In genomic region chr10:128379260-128379659, GRCm38 (mm10) we compare ENCODE assay signal across 17 mouse cellular contexts. TPM values are rescaled to one million over a fixed set of nuclear protein-coding genes. Genes with fewer than 3 reads are reported as not detected.
DNase-seq lines count a peak whose midpoint lies in the region; ATAC-seq and TF ChIP-seq lines count a peak whose summit lies in the region.
"Had no signal": no experiment of that assay in that cellular context is flagged by ENCODE, and none has a peak within 500 bp of the region (broad histone marks: within the 10 kb centered on the region; RNA-seq: fewer than 3 reads in every experiment).

No protein-coding gene starts in this region.

- no peak overlapping the region for H3K4me2 ChIP-seq in intestine, embryonic 15.5 days (replicated peaks)
- H3K4me2 ChIP-seq in intestine, embryonic 16.5 days (ENCODE audit: low read depth, low read length), result no peak overlapping the region
- H3K4me2 ChIP-seq in stomach, embryonic 16.5 days (ENCODE audit: low read depth, low read length), result no peak overlapping the region
- H3K4me2 ChIP-seq in stomach, postnatal 0 days (replicated peaks; ENCODE audit: low read depth), result no peak overlapping the region
- H3K4me2 ChIP-seq: liver, embryonic 11.5 days; stomach, embryonic 15.5 days had no signal

- 94% methylated on average over 7 of the region's 7 CpGs for WGBS in intestine, embryonic 15.5 days
- 93% methylated on average over 7 of the region's 7 CpGs for WGBS in intestine, embryonic 16.5 days
- WGBS in stomach, embryonic 16.5 days, result 95% methylated on average over 7 of the region's 7 CpGs
- 93% methylated on average over 7 of the region's 7 CpGs for WGBS in stomach, postnatal 0 days

- no peak for TF ChIP-seq CTCF in stomach, postnatal 0 days (IDR thresholded peaks at IDR 0.05; ENCODE audit: low read depth)
- no peak for TF ChIP-seq CTCF in gastrocnemius, adult 2 months (IDR thresholded peaks at IDR 0.05)

- ATAC-seq in intestine, embryonic 15.5 days, result no peak
- no peak for ATAC-seq in intestine, embryonic 16.5 days
- no peak for ATAC-seq in stomach, embryonic 16.5 days (ENCODE audit: insufficient read depth, low FRiP score)
- ATAC-seq in stomach, postnatal 0 days (ENCODE audit: low FRiP score, low TSS enrichment), result no peak

- no peaks in the 10 kb centered on the region for H3K9me3 ChIP-seq in intestine, embryonic 15.5 days
- no peaks in the 10 kb centered on the region for H3K9me3 ChIP-seq in intestine, embryonic 16.5 days (ENCODE audit: control insufficient read depth, low read length)
- no peaks in the 10 kb centered on the region for H3K9me3 ChIP-seq in stomach, embryonic 16.5 days (replicated peaks; ENCODE audit: control insufficient read depth, low read length)
- no peaks in the 10 kb centered on the region for H3K9me3 ChIP-seq in stomach, postnatal 0 days (ENCODE audit: control insufficient read depth, low read length)
- H3K9me3 ChIP-seq: stomach, embryonic 15.5 days had no signal

- no peak for TF ChIP-seq EP300 in stomach, postnatal 0 days (optimal IDR thresholded peaks at IDR 0.05)

- DNase-seq in stomach, postnatal 0 days (ENCODE audit: low spot score), result no peak
- peak; percentile 84 for DNase-seq in gastrocnemius, adult 2 months
- DNase-seq in urinary bladder, postnatal 36 days (ENCODE audit: low spot score in 2 of 2), result no peak
- DNase-seq in adrenal gland, postnatal 25 days, result no peak
- DNase-seq: adrenal gland, adult 8-10 months; cerebellum, adult 11 months; heart, postnatal 10 days; lung, postnatal 14 days; right cerebral cortex, postnatal 4 days had no signal

- intact Hi-C loops in gastrocnemius, adult 2 months (cut with DNase I), result loop anchor here (5.0 to 10.0 kb wide), 2 partner anchors 42 to 166 kb away; partner anchors contain the start of genes Cs, Rpl41 and Zc3h10

- 0 out of 2 replicates have a peak overlapping the region, but pooled peaks have one; percentile 18 for H3K9ac ChIP-seq in intestine, embryonic 15.5 days
- no peak overlapping the region for H3K9ac ChIP-seq in intestine, embryonic 16.5 days (ENCODE audit: low read depth, low read length)
- peak overlapping the region; percentile 23; the same call in 1 of the 2 replicates for H3K9ac ChIP-seq in stomach, embryonic 16.5 days (ENCODE audit: low read length)
- H3K9ac ChIP-seq in stomach, postnatal 0 days (ENCODE audit: low read length), result no peak overlapping the region
- H3K9ac ChIP-seq: stomach, embryonic 15.5 days had no signal

- H3K36me3 ChIP-seq in intestine, embryonic 15.5 days, result peaks cover 41% of the 10 kb centered on the region
- peaks cover 15% of the 10 kb centered on the region for H3K36me3 ChIP-seq in intestine, embryonic 16.5 days (ENCODE audit: control insufficient read depth, insufficient read depth, low read length)
- H3K36me3 ChIP-seq in stomach, embryonic 16.5 days (ENCODE audit: control insufficient read depth, insufficient read depth, low read length), result peaks cover 34% of the 10 kb centered on the region
- peaks cover 28% of the 10 kb centered on the region for H3K36me3 ChIP-seq in stomach, postnatal 0 days (ENCODE audit: control insufficient read depth, insufficient read depth, low read length)

- H3K4me3 ChIP-seq in intestine, embryonic 15.5 days (replicated peaks), result no peak overlapping the region
- H3K4me3 ChIP-seq in intestine, embryonic 16.5 days (ENCODE audit: low read length), result no peak overlapping the region
- no peak overlapping the region for H3K4me3 ChIP-seq in stomach, embryonic 16.5 days (replicated peaks; ENCODE audit: low read length)
- no peak overlapping the region for H3K4me3 ChIP-seq in stomach, postnatal 0 days (ENCODE audit: low read depth, low read length)
- H3K4me3 ChIP-seq in gastrocnemius, adult 2 months, result peak overlapping the region; percentile 94
- H3K4me3 ChIP-seq: stomach, embryonic 15.5 days had no signal

- H3K27ac ChIP-seq in intestine, embryonic 15.5 days, result no peak overlapping the region
- no peak overlapping the region for H3K27ac ChIP-seq in intestine, embryonic 16.5 days (ENCODE audit: low read length)
- no peak overlapping the region for H3K27ac ChIP-seq in stomach, embryonic 16.5 days (ENCODE audit: low read length)
- no peak overlapping the region for H3K27ac ChIP-seq in stomach, postnatal 0 days (replicated peaks)
- H3K27ac ChIP-seq in gastrocnemius, adult 2 months, result peak overlapping the region; percentile 99
- H3K27ac ChIP-seq: left cerebral cortex, adult 2 months; stomach, embryonic 15.5 days had no signal

- H3K27me3 ChIP-seq in intestine, embryonic 15.5 days (replicated peaks), result no peaks in the 10 kb centered on the region
- H3K27me3 ChIP-seq in intestine, embryonic 16.5 days (replicated peaks; ENCODE audit: control insufficient read depth, insufficient read depth, low read length), result no peaks in the 10 kb centered on the region
- no peaks in the 10 kb centered on the region for H3K27me3 ChIP-seq in stomach, embryonic 16.5 days (ENCODE audit: control insufficient read depth, insufficient read depth, low read length)
- H3K27me3 ChIP-seq in stomach, postnatal 0 days (ENCODE audit: control insufficient read depth, insufficient read depth, low read length), result no peaks in the 10 kb centered on the region
- H3K27me3 ChIP-seq: stomach, embryonic 15.5 days had no signal

- peaks cover 15% of the 10 kb centered on the region for H3K4me1 ChIP-seq in intestine, embryonic 15.5 days (replicated peaks)
- peaks cover 13% of the 10 kb centered on the region for H3K4me1 ChIP-seq in intestine, embryonic 16.5 days (ENCODE audit: control insufficient read depth, insufficient read depth, low read length)
- H3K4me1 ChIP-seq in stomach, embryonic 16.5 days (ENCODE audit: control insufficient read depth, insufficient read depth, low read length), result peaks cover 16% of the 10 kb centered on the region
- peaks cover 3% of the 10 kb centered on the region; the same call in 1 of the 2 replicates for H3K4me1 ChIP-seq in stomach, postnatal 0 days (replicated peaks; ENCODE audit: control insufficient read depth, insufficient read depth)

RNA-seq across cellular contexts. Expression of gene Ankrd52, which starts 2.3 kb away (rescaled TPM):
- 10.0 and 11.5 TPM in 2 replicates for polyA plus RNA-seq in intestine, embryonic 15.5 days (2015; fragmentation: Nextera tagmentation; extraction: Ambion mirVana)
- 6.7 and 7.2 TPM in 2 replicates for polyA plus RNA-seq in intestine, embryonic 16.5 days (2015; fragmentation: Nextera tagmentation; extraction: Ambion mirVana)
- 8.4 and 10.0 TPM in 2 replicates for polyA plus RNA-seq in stomach, embryonic 16.5 days (2015; fragmentation: Nextera tagmentation; extraction: Ambion mirVana)
- polyA plus RNA-seq in stomach, postnatal 0 days (2015; fragmentation: Nextera tagmentation; extraction: Ambion mirVana), result 2.9 and 4.3 TPM in 2 replicates
- total RNA-seq in gastrocnemius, adult 2 months (2021), result 10 to 100 TPM; 46.7 to 58.9 TPM
- total RNA-seq in adrenal gland, postnatal 25 days (2021), result 72.3 and 75.1 TPM in 2 replicates

RNA-seq across cellular contexts. Expression of gene Coq10a, which starts 10.5 kb away (rescaled TPM):
- polyA plus RNA-seq in intestine, embryonic 15.5 days (2015; fragmentation: Nextera tagmentation; extraction: Ambion mirVana), result 13.7 TPM in 2 replicates
- 2.5 and 3.3 TPM in 2 replicates for polyA plus RNA-seq in intestine, embryonic 16.5 days (2015; fragmentation: Nextera tagmentation; extraction: Ambion mirVana)
- polyA plus RNA-seq in stomach, embryonic 16.5 days (2015; fragmentation: Nextera tagmentation; extraction: Ambion mirVana), result 3.4 and 3.5 TPM in 2 replicates
- polyA plus RNA-seq in stomach, postnatal 0 days (2015; fragmentation: Nextera tagmentation; extraction: Ambion mirVana), result 12.9 and 13.8 TPM in 2 replicates
- total RNA-seq in gastrocnemius, adult 2 months (2021), result 100 to 1,000 TPM; 447 to 542 TPM
- total RNA-seq in adrenal gland, postnatal 25 days (2021), result 74.4 and 80.2 TPM in 2 replicates

RNA-seq across cellular contexts. Expression of gene Slc39a5, which starts 21.8 kb away (rescaled TPM):
- 114 and 141 TPM in 2 replicates for polyA plus RNA-seq in intestine, embryonic 15.5 days (2015; fragmentation: Nextera tagmentation; extraction: Ambion mirVana)
- polyA plus RNA-seq in intestine, embryonic 16.5 days (2015; fragmentation: Nextera tagmentation; extraction: Ambion mirVana), result 207 and 242 TPM in 2 replicates
- 28.7 and 32.9 TPM in 2 replicates for polyA plus RNA-seq in stomach, embryonic 16.5 days (2015; fragmentation: Nextera tagmentation; extraction: Ambion mirVana)
- polyA plus RNA-seq in stomach, postnatal 0 days (2015; fragmentation: Nextera tagmentation; extraction: Ambion mirVana), result 0.75 and 0.76 TPM in 2 replicates
- not detected for total RNA-seq in gastrocnemius, adult 2 months (2021)
- not detected in 2 replicates for total RNA-seq in adrenal gland, postnatal 25 days (2021)
- total RNA-seq: gastrocnemius, postnatal 36 days; heart, postnatal 10 days; left cerebral cortex, adult 2 months; monocyte, adult 5-6 weeks had no signal

RNA-seq across cellular contexts. Expression of gene Nabp2, which starts 32.0 kb away (rescaled TPM):
- 87.9 and 97.1 TPM in 2 replicates for polyA plus RNA-seq in intestine, embryonic 15.5 days (2015; fragmentation: Nextera tagmentation; extraction: Ambion mirVana)
- polyA plus RNA-seq in intestine, embryonic 16.5 days (2015; fragmentation: Nextera tagmentation; extraction: Ambion mirVana), result 104 TPM in 2 replicates
- 72.0 and 75.5 TPM in 2 replicates for polyA plus RNA-seq in stomach, embryonic 16.5 days (2015; fragmentation: Nextera tagmentation; extraction: Ambion mirVana)
- 53.5 and 54.4 TPM in 2 replicates for polyA plus RNA-seq in stomach, postnatal 0 days (2015; fragmentation: Nextera tagmentation; extraction: Ambion mirVana)
- 10 to 100 TPM; 56.7 to 59.0 TPM for total RNA-seq in gastrocnemius, adult 2 months (2021)
- total RNA-seq in adrenal gland, postnatal 25 days (2021), result 74.6 and 75.0 TPM in 2 replicates

RNA-seq across cellular contexts. Expression of gene Rnf41, which starts 32.2 kb away (rescaled TPM):
- 36.6 and 37.5 TPM in 2 replicates for polyA plus RNA-seq in intestine, embryonic 15.5 days (2015; fragmentation: Nextera tagmentation; extraction: Ambion mirVana)
- polyA plus RNA-seq in intestine, embryonic 16.5 days (2015; fragmentation: Nextera tagmentation; extraction: Ambion mirVana), result 43.2 and 43.3 TPM in 2 replicates
- polyA plus RNA-seq in stomach, embryonic 16.5 days (2015; fragmentation: Nextera tagmentation; extraction: Ambion mirVana), result 37.0 and 38.5 TPM in 2 replicates
- polyA plus RNA-seq in stomach, postnatal 0 days (2015; fragmentation: Nextera tagmentation; extraction: Ambion mirVana), result 18.9 and 20.1 TPM in 2 replicates
- 10 to 100 TPM; 13.3 to 13.4 TPM for total RNA-seq in gastrocnemius, adult 2 months (2021)
- 35.9 and 44.4 TPM in 2 replicates for total RNA-seq in adrenal gland, postnatal 25 days (2021)

Comparison
In these comparisons a context has a peak if more than half of its experiments do, and no peak if none do; other contexts are left out.
1. H3K9ac ChIP-seq: peak in intestine, embryonic 15.5 days (single experiment) and stomach, embryonic 16.5 days (single experiment); none in intestine, embryonic 16.5 days (single experiment) and stomach, postnatal 0 days (single experiment).
2. RNA of gene Slc39a5, which starts 21.8 kb away (polyA plus RNA-seq): 207 to 242 TPM in intestine, embryonic 16.5 days, 114 to 141 TPM in intestine, embryonic 15.5 days and 28.7 to 32.9 TPM in stomach, embryonic 16.5 days; 0.75 to 0.76 TPM in stomach, postnatal 0 days; every median in the first group is over 10 times any median in the second.